Mouse (Mus musculus) kidney, postnatal 25 days (tissue): ENCODE measurements at regions not wholly inside any gene's neighbourhood (a gene's known extent, or its start where the extent isn't known, plus 50 kb on each side); places are given as distances from the start of the nearest gene placed in this dataset.

ENCODE experiments used
- DNase-seq, 2 experiments: peaks; one replicate each; pipeline ENCODE4 v3.0.0; 2021; ENCODE audit warnings: mixed read lengths in 2 of 2

DNA sequence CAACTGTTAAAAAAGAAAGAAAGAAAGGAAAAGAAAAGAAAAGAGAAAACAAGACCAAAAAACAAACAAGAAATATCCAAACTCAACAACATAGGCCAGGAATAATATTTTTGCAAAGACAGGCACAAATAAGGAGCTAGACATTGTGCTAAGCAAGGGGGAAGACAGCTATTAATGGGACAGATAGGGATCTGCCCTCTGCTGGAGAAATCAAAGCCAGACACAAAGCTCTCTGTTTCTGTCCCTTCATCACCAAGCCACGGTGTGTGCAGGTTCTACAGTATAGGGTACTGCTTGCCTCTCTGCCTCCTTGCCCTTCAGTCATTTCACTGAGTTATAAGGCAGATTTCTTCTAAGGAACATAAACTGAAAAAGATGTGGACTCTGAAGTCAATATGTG, 57.8 kb upstream of the Chchd3 start:
- DNase-seq: no peak

DNA sequence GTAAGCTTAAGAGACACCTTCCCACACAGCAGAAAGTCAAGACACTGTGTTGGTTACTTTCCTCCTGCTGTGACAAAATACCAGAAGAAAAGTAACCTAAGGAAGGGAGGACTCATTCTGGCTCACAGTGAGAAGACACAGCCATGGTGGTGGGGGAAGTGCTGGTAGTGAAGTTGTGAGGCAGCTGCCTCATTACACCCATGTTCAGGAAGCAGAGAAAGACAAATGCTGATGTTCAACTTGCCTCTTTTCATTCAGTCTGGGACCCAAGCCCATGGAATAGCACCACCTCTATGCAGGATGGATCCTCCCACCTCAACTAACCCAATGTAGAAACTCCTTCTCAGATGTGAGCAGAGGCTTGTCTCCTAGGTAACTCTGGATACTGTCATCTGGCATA, 60.5 kb upstream of the Chchd3 start:
- no peak for DNase-seq

DNA sequence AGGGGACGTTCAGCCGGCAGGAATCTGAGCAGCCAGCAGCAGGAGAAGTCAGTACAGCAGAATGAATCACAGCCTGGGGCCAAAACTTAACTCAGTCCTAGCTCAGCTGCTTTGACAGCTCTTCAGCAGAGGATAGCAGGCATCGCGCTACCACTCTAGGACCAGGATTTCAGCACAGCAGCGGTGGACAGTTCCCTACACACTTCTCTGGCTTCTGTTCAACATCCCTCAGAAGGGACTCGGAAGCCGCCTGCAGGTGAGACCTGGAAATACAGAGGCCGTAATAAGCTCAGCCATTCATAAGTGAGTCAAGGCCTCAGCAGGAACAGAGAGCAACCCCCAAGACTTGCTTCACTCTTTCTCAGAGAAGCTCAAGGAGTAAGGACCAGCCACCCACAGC, 66.5 kb upstream of the Chchd3 start:
- DNase-seq: peak; percentile 79 to 89

DNA sequence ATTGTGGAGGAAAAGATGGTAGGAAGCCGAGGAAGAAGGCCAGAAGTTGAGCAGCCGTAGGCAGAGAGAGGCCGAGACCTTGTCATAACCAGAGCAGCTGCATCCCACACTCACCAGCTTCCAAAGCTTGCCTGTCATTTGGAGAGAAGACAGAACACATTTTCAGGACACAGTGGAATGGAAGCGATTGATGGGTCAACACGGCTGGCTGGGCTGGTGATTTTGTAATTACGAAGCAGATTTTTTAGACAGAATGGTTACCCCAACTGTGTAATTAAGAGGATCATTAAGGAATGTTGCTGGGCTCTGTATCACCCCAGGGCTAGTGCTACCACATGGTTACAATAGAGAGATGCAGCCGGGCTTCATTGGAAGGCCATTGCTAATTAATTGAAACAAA, 76.8 kb upstream of the Chchd3 start:
- DNase-seq: no peak

DNA sequence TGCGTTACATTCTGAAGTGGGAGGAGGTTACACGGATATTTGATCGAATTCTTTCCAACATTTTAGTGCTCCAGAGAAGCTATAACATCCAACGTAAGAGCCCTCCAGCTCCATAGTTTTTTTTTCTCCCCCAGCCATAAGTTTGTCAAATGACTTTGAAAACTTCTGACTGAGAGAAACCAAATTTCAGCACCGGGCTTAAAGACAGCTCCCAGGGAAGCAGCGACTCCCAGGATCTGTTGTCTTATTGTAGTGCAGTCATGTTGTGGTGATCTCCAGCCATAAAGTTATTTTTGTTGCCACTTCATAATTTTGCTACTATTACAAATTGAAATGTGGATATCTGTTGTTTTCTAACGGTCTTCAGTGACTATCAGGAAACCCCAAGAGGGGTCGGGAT, 77.8 kb upstream of the Chchd3 start:
- DNase-seq: peak in 1 of 2 experiments; percentile 33

DNA sequence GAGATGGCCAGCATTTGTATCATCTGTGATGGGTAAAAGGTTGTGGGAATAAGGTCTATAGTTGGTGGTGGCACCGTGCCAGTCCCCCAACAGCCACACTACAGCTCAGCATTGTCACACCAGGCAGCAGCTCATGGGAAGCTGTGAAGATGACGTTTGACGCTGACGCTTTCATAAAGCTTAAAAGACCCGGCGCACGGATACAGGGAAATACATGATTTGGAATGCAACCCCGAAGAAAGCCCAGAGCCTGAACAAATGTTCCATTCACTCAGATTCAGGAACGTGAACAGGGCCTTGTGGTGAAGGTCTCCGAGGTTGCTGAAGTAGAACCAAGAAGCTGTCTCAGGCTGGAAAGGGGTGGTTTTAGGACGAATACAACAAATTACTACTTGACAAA, 82.4 kb upstream of the Exoc4 start:
- DNase-seq: no peak

DNA sequence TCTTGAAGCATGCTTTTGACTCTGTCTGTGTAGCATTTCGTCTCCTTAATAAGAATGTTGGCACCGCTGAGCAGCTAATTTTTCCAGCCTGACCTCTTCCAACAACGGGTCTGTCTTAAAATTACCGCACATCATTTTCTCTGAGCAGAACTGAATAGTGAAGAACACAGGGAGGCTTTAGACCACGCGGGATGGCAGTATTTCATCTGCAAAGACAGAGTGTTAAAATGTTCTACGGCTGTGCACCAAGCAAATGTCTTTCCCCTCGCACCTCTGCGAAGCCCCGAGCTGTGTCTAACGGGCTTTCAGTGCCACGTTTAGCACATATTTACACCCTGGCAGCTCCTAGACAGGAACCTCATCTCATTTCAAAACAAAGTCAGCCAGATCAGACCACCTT, 75.3 kb upstream of the Exoc4 start:
- DNase-seq: no peak

DNA sequence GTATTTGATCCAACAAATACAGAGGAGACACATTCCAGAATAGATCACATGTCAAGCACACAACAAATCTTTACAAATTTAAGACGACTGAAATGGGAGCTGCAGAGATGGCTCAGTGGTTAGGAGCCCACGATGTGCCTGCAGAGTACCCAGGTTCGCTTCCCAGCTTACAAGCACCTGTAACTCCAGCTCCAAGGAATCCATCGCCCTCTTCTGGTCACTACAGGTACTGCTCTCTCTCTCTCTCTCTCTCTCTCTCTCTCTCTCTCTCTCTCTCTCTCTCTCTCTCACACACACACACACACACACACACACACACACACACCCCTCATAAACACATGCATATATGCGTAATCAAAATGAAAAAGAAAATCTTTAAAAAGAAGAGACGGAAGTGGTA, 74.3 kb upstream of the Exoc4 start:
- DNase-seq: peak in 1 of 2 experiments; percentile 5

DNA sequence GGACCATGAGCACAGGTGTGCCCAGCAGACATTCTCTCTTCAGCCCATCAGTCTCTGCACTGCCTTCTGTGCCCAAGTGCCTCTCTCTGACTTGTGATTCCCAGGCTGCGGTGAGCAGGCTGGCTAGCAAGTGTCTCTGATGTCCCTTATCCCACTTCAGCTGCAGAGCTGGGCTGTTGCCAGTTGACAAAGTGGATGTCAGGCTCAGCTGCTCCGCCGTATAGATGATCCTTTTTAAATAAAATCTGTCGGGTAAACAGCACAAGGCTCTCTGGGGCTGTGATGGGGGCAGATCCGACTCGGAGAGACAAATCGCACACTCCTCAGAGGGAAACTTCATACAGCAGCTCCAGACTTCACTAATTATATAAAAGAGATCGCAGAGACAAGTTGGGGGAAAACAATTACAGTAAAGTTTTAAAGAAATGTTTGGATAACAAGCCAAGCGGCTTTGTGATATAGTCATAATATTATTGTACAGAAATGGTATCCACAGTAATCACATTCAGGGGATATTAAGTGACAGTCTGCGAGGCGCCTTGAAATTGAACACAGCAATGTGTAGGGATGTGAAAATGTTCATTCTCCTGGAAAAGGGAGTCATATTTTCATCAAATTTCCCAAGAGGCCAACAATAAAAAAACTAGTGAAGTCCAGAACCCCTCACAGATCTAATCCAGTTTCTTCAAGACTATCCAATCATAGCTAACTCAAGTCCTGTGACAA, 59.2 kb upstream of the Exoc4 start:
- DNase-seq: no peak

DNA sequence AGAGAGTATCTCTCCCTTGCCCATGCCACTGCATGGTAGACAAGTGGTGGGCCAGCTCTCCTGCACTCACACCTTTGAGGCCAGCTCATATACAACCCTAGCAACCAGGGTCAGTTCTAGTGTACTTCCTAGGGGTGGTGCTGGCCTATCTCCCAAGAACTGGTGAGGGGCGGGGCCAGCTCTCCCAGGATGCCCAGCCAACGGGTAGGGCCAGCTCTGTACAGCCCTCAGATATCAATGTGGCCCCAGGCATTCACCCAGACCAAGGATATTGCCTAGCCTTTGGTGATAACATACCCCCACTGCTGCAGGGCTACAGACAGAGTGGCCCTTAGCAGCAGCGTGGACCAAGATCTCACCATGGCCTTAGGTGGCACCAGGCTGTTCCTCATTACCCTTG, 55.1 kb upstream of the Exoc4 start:
- DNase-seq: no peak
